Mouse (Mus musculus): Measurements from ENCODE around the gene Bok.

DNA sequence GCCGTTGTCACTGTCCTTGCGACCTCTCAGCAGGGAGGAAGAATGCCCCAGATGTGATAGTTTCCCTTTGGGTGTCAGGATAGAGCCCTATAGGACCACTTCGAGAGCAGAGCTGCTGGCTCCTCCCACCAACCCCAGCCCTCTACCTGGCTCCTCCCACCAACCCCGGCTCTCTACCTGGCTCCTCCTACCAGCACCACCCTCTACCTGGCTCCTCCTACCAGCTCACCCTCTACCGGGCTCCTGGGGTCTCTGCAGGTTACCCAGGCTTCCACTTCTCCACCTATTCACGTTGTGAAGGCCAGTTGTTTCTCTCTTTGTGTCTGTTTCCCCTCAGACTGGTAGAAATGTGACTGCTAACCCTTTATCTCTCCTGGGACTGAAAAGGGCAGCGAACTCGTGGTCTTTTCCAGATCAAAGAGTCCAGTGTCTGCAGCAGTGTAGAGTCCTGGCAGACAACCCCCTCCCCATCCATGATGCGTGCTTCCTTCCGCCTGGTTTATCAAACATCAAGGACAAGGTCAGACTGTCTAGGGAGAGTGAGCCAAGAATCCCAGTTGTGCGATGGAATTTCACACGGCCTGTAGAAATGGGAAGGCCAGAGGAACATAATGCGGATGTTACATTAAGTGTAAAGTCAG lies 17.6 kb upstream of the Bok start:
- no peak for TF ChIP-seq CTCF (IDR thresholded peaks at IDR 0.05; ENCODE audit: extremely low read depth, insufficient read depth, low read length)
- TF ChIP-seq POLR2A (IDR thresholded peaks at IDR 0.05; ENCODE audit: extremely low read depth, insufficient read depth, low read length), result no peak
